Mouse (Mus musculus): Measurements from ENCODE around the gene Slc4a5. TPM values are rescaled to one million over a fixed set of nuclear protein-coding genes. Genes with fewer than 3 reads are reported as not detected.

Gene Slc4a5
- polyA plus RNA-seq, 1 experiment, result 0.05 TPM

DNA sequence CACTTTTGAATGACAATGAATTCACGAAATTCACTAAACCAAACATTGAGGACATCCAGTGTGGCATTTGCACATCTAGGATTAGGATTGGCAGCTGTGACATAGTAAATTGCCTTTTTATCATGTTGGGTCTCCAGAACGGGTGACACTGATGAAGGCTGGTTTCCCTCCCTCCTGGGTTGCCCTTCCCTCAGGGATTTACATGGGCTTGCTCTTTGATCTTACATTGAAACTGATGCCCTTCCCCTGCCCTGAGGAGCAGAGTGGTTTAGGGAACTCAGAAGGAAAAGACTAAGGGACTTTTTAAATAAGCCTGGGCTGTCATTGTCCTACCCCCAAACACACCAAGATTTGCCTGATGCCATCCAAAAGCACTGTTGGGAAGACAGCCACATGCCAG lies 11.9 kb downstream of the Slc4a5 start:
- no peak overlapping the region for H3K27ac ChIP-seq (ENCODE audit: insufficient read depth, low read length)
- TF ChIP-seq CTCF (IDR thresholded peaks at IDR 0.05; ENCODE audit: extremely low read depth, insufficient read depth, insufficient read length, insufficient replicate concordance) (no peak), POLR2A (IDR thresholded peaks at IDR 0.05; ENCODE audit: low read depth, low read length) (no peak)
- no peaks in the 10 kb centered on the region for H3K27me3 ChIP-seq (ENCODE audit: control insufficient read depth, insufficient read depth, low read length)
- no peaks in the 10 kb centered on the region for H3K36me3 ChIP-seq (ENCODE audit: control insufficient read depth, insufficient read depth, low read length)
- no peaks in the 10 kb centered on the region for H3K4me1 ChIP-seq (ENCODE audit: control insufficient read depth, insufficient read depth, insufficient read length)
- DNase-seq (ENCODE audit: low read depth in 1 of 2, low spot score in 2 of 2), result no peak
- 73% methylated on average over 2 of the region's 2 CpGs for WGBS
- no peak overlapping the region for H3K4me3 ChIP-seq (ENCODE audit: extremely low read depth, insufficient read depth, insufficient read length)

DNA sequence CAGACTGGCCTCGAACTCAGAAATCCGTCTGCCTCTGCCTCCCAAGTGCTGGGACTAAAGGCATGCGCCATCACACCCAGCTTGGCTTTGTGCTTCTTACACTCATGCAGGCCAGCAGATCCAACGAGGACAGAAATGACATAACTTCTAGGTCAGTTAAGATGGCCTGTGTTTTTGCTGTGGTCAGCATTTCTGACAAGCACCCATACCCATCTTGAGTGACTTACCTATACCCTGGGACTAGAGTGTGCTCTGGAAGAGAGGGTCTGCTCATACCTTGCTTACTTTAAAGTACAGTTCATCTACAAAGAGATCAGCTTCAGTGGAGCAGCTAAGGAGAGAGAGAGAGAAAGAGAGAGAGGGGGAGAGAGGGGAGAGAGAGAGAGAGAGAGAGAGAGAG lies 13.7 kb downstream of the Slc4a5 start:
- Histone ChIP-seq H3K27ac (ENCODE audit: insufficient read depth, low read length) (no peak overlapping the region), H3K4me3 (ENCODE audit: extremely low read depth, insufficient read depth, insufficient read length) (no peak overlapping the region), H3K4me1 (ENCODE audit: control insufficient read depth, insufficient read depth, insufficient read length) (no peaks in the 10 kb centered on the region), H3K36me3 (ENCODE audit: control insufficient read depth, insufficient read depth, low read length) (no peaks in the 10 kb centered on the region), H3K27me3 (ENCODE audit: control insufficient read depth, insufficient read depth, low read length) (no peaks in the 10 kb centered on the region)
- WGBS, result 84% methylated on average over 4 of the region's 4 CpGs
- TF ChIP-seq POLR2A (IDR thresholded peaks at IDR 0.05; ENCODE audit: low read depth, low read length) (no peak), CTCF (IDR thresholded peaks at IDR 0.05; ENCODE audit: extremely low read depth, insufficient read depth, insufficient read length, insufficient replicate concordance) (no peak)
- no peak for DNase-seq (ENCODE audit: low read depth in 1 of 2, low spot score in 2 of 2)

DNA sequence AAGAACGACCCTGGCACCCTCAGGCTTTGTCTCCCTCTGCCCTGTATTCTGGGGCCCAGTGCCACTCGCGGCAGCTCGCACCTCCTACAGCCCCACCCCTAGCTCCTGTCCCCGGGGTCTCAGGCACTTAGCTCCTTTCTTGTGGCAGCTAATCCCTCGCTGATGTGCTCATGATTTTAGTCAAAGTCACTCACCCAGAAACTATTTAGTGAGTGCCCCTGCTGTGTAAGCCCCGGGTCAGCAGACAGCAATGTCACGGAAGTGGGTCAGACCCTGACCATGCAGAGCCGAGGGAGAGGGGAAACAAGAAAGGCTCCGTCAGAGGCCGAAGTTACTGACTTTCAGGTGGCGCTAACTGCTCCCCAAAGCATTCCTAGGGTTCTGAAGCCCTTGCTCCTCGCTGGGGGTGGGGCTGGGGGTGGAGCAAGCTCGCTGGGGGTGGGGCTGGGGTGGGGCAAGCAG lies 14.7 kb downstream of the Slc4a5 start:
- Histone ChIP-seq H3K4me1 (ENCODE audit: control insufficient read depth, insufficient read depth, insufficient read length) (no peaks in the 10 kb centered on the region), H3K36me3 (ENCODE audit: control insufficient read depth, insufficient read depth, low read length) (no peaks in the 10 kb centered on the region), H3K4me3 (ENCODE audit: extremely low read depth, insufficient read depth, insufficient read length) (no peak overlapping the region), H3K27me3 (ENCODE audit: control insufficient read depth, insufficient read depth, low read length) (no peaks in the 10 kb centered on the region), H3K27ac (ENCODE audit: insufficient read depth, low read length) (no peak overlapping the region)
- no peak for TF ChIP-seq CTCF (IDR thresholded peaks at IDR 0.05; ENCODE audit: extremely low read depth, insufficient read depth, insufficient read length, insufficient replicate concordance)
- TF ChIP-seq POLR2A (IDR thresholded peaks at IDR 0.05; ENCODE audit: low read depth, low read length), result no peak
- no peak for DNase-seq (ENCODE audit: low read depth in 1 of 2, low spot score in 2 of 2)
- WGBS, result 17% methylated on average over 14 of the region's 14 CpGs

DNA sequence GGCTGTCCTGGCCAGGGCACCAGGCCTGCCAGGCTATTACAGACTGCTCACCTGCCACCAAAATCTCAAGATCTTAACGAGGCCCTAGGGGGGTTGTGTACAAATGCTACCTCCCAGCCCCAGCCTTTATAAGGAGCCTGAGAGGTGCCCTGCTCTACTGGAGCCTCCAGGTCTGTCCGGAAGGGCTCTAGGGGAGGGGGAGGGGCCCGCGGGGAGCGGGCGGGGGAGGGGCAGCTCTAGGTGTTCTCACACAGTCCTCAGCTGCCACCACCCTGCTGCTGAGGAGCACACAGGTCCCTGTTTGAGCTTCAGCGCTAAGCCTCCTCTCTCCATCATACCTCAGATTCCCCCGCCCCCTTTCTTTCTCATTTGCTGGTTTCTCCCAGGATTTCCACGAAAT lies 17.5 kb downstream of the Slc4a5 start:
- Histone ChIP-seq H3K27ac (ENCODE audit: insufficient read depth, low read length) (no peak overlapping the region), H3K27me3 (ENCODE audit: control insufficient read depth, insufficient read depth, low read length) (no peaks in the 10 kb centered on the region), H3K4me3 (ENCODE audit: extremely low read depth, insufficient read depth, insufficient read length) (no peak overlapping the region), H3K36me3 (ENCODE audit: control insufficient read depth, insufficient read depth, low read length) (no peaks in the 10 kb centered on the region), H3K4me1 (ENCODE audit: control insufficient read depth, insufficient read depth, insufficient read length) (no peaks in the 10 kb centered on the region)
- no peak for DNase-seq (ENCODE audit: low read depth in 1 of 2, low spot score in 2 of 2)
- TF ChIP-seq CTCF (IDR thresholded peaks at IDR 0.05; ENCODE audit: extremely low read depth, insufficient read depth, insufficient read length, insufficient replicate concordance) (no peak), POLR2A (IDR thresholded peaks at IDR 0.05; ENCODE audit: low read depth, low read length) (no peak)
- WGBS, result 23% methylated on average over 9 of the region's 9 CpGs

DNA sequence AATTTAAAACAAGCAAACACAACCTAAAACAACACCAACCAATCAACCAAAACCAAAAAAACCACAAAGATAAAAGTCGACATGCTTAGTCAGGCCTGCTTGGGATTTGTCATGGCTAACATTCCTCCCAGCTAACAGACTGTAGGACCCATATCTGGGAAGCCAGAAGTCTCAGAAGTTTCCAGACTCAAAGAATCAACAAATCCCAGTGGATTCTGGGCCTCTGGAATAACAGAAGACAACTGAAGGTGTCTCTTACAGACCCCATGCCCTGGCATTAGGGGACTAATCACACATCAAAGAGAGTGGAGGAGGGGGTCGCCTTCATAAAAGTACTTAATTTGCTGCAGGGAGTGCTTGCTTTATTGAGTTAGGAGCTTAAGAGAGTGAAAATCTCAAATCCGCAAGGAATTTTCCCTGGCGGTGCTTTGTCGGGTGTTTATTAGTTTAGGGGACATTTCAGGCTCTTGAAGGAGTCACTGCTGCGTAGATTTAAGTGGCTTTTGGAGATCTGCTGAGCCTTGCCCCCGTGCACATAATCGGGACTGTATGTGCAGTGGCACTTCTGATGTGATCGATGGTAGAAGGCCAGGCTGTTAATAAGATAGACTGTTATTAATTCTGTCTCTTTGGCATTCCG lies 24.9 kb downstream of the Slc4a5 start:
- Histone ChIP-seq H3K36me3 (ENCODE audit: control insufficient read depth, insufficient read depth, low read length) (no peaks in the 10 kb centered on the region), H3K4me1 (ENCODE audit: control insufficient read depth, insufficient read depth, insufficient read length) (no peaks in the 10 kb centered on the region), H3K27me3 (ENCODE audit: control insufficient read depth, insufficient read depth, low read length) (no peaks in the 10 kb centered on the region), H3K4me3 (ENCODE audit: extremely low read depth, insufficient read depth, insufficient read length) (no peak overlapping the region), H3K27ac (ENCODE audit: insufficient read depth, low read length) (no peak overlapping the region)
- TF ChIP-seq CTCF (IDR thresholded peaks at IDR 0.05; ENCODE audit: extremely low read depth, insufficient read depth, insufficient read length, insufficient replicate concordance) (no peak), POLR2A (IDR thresholded peaks at IDR 0.05; ENCODE audit: low read depth, low read length) (no peak)
- WGBS, result 75% methylated on average over 10 of the region's 10 CpGs
- no peak for DNase-seq (ENCODE audit: low read depth in 1 of 2, low spot score in 2 of 2)

DNA sequence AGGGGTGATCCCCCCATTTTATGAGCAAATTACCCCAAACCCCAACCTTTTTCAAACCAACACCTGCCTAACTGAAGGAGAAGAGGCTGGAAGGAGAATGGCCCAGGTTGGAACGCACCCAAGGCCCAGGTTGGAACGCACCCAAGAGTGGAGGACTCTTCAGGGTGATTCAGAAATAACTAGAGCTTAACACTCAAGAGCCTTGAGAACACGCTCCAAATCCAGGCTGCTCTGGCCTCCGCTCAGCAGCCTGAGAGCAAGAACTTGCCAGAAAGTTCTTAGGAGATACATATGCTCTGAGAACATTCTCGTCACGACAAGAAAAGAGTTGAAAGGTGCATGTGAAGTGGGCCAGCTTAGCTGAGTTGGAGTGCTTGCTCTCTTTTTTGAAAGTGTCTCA lies 25.5 kb downstream of the Slc4a5 start:
- TF ChIP-seq CTCF (IDR thresholded peaks at IDR 0.05; ENCODE audit: extremely low read depth, insufficient read depth, insufficient read length, insufficient replicate concordance), result no peak
- TF ChIP-seq POLR2A (IDR thresholded peaks at IDR 0.05; ENCODE audit: low read depth, low read length), result no peak
- H3K4me3 ChIP-seq (ENCODE audit: extremely low read depth, insufficient read depth, insufficient read length), result no peak overlapping the region
- WGBS, result 86% methylated on average over 6 of the region's 6 CpGs
- no peak for DNase-seq (ENCODE audit: low read depth in 1 of 2, low spot score in 2 of 2)
- H3K4me1 ChIP-seq (ENCODE audit: control insufficient read depth, insufficient read depth, insufficient read length), result no peaks in the 10 kb centered on the region
- H3K27me3 ChIP-seq (ENCODE audit: control insufficient read depth, insufficient read depth, low read length), result no peaks in the 10 kb centered on the region
- no peak overlapping the region for H3K27ac ChIP-seq (ENCODE audit: insufficient read depth, low read length)
- H3K36me3 ChIP-seq (ENCODE audit: control insufficient read depth, insufficient read depth, low read length), result no peaks in the 10 kb centered on the region

DNA sequence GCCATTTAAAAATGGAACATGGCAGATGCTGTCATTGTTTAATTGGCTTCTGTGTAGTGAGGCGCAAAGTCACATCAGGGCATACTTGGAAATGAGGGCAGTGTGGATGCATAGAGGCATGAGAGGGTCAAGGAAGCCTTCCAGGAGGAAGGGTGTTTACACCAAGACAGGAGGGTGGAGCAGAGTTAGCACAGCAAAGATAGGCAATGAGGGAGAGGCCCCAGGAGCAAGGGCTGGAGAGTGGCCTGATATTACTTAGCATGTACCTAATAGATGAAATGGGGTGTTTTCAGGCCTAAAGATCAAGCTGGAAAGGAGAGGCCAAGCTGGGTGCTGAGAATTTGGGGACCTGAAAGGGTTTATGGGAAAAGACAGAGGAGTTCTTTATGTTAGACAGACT lies 26.4 kb downstream of the Slc4a5 start:
- Histone ChIP-seq H3K27ac (ENCODE audit: insufficient read depth, low read length) (no peak overlapping the region), H3K4me1 (ENCODE audit: control insufficient read depth, insufficient read depth, insufficient read length) (no peaks in the 10 kb centered on the region), H3K4me3 (ENCODE audit: extremely low read depth, insufficient read depth, insufficient read length) (no peak overlapping the region), H3K36me3 (ENCODE audit: control insufficient read depth, insufficient read depth, low read length) (no peaks in the 10 kb centered on the region), H3K27me3 (ENCODE audit: control insufficient read depth, insufficient read depth, low read length) (no peaks in the 10 kb centered on the region)
- WGBS, result 98% methylated on average over 1 of the region's 1 CpGs
- TF ChIP-seq POLR2A (IDR thresholded peaks at IDR 0.05; ENCODE audit: low read depth, low read length), result no peak
- TF ChIP-seq CTCF (IDR thresholded peaks at IDR 0.05; ENCODE audit: extremely low read depth, insufficient read depth, insufficient read length, insufficient replicate concordance), result no peak
- DNase-seq (ENCODE audit: low read depth in 1 of 2, low spot score in 2 of 2), result no peak

All from spleen, adult 2 months (tissue).